Mouse (Mus musculus): ENCODE data around the gene Ankrd33.

Ankrd33 gene

DNA sequence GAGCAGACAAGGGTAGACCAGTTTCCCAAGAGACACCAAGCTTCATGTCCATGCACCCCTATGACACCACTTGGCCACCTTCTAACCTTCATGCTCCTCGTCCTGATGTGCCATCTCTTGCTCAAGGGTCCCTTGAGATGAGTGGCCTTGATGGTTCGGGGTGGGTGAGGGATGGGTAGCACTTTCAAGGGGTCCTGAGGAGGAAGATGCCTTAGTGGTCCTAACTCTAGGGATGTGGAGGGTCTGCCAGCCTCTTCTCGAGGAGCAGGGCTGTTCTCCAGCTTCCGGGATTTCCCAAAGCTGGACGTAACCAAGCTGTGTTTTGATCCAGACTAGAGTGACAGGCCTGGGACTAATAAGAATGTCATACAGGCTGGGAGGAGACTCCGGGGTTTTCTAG lies 10.0 kb downstream of the Ankrd33 start:
- DNase-seq (ENCODE audit: low spot score): no peak

DNA sequence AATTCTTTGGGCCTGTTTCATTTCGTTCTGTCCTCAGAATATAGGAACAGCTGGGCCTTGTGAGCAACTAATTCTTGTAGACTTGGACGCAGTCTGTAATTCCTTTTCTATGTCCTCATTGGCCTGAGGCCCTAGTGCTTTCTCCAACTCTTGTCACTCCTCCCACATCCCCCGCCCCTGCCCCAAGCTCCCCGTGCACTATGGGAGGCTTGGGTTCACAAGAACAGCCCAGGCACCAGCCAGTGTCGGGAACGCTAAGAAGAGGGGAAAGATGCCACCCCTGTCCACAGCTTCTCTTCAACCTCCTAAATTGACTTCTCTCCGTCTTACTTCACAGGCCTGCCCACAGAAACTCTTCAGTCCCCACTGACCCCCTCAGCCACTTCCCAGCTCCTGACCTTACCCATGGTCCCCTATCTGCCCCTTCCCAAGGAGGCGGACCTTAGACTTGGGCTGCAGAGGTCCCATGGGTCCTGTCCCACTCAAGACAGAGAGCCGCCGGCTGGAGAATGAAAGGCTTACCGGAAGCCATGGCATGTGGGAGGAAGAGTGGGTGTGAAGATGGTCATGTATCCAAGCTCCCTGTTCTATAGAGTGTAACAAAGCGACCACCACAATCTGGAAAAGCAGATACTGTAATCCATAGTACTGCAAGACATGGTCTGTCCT lies 11.5 kb downstream of the Ankrd33 start:
- no peak for DNase-seq (ENCODE audit: low spot score)

GRCm38 (mm10) chr15:101128181-101129089 lies 12.9 kb downstream of the Ankrd33 start, which contains the start of gene Acvrl1:
Acvrl1 (plus strand) TSS chr15:101128522.
- no peak for DNase-seq (ENCODE audit: low spot score)

- no peak for DNase-seq (ENCODE audit: low spot score)
Observed at GRCm38 (mm10) chr15:101129412-101129811, 13.9 kb downstream of the Ankrd33 start.

DNA sequence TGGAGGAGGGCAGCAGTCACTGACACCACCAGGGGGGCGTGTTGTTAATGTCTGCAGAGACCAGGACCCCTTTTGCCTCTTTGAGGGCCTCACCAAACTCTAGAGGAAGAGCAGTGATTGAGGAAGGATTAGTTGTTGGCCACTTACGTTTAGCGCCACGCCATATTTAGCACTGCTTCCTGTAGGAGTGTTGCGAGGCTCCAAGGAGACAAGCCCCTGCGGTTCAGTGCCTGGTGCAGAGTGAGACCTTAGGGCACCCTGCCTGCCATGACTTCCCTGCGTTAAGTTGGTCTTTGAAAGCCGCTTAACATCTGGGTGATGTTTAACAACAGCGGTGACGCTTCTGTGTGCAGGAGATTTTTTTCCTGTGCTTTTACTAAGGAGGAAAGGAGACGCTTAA lies 15.9 kb downstream of the Ankrd33 start:
- DNase-seq (ENCODE audit: low spot score): no peak

DNA sequence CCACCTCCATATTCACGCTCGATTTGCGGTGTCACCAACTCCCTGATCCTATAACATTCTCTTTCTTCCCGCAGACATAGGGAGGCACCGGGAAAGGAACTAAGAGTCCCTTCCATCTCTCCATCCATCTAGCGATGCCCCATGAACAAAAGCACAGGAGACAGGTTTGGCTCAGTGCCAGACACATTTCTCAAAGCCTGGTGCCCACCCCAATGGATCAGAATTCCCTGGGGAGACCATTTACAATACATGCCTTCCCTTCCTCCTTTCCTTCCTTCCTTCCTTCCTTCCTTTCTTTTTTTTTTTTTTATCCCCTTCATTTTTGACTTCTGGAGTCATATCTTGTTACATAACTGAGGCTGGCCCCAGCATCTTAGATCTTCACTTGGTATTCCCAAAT lies 16.5 kb downstream of the Ankrd33 start:
- DNase-seq (ENCODE audit: low spot score): no peak

- no peak for DNase-seq (ENCODE audit: low spot score)
Observed at GRCm38 (mm10) chr15:101132761-101133160, 17.2 kb downstream of the Ankrd33 start.

- no peak for DNase-seq (ENCODE audit: low spot score)
Observed at GRCm38 (mm10) chr15:101133993-101134704, 18.6 kb downstream of the Ankrd33 start.

DNA sequence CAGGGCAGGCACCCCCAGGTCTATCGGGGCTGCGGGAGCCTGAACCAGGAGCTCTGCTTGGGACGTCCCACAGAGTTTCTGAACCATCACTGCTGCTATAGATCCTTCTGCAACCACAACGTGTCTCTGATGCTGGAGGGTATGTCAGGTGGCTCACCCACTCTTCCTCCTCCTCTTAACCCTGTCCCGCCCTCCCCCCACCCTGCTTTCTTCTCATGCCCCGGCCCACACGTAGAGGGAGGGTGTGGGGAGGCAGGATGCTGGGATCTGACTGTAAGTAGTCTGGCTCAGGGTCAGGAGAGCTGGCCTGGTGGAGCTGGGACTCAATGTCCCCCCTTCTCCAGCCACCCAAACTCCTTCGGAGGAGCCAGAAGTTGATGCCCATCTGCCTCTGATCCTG lies 19.9 kb downstream of the Ankrd33 start:
- DNase-seq (ENCODE audit: low spot score): no peak

GRCm38 (mm10) chr15:101137455-101137854 lies 21.9 kb downstream of the Ankrd33 start:
- DNase-seq (ENCODE audit: low spot score): no peak

DNA sequence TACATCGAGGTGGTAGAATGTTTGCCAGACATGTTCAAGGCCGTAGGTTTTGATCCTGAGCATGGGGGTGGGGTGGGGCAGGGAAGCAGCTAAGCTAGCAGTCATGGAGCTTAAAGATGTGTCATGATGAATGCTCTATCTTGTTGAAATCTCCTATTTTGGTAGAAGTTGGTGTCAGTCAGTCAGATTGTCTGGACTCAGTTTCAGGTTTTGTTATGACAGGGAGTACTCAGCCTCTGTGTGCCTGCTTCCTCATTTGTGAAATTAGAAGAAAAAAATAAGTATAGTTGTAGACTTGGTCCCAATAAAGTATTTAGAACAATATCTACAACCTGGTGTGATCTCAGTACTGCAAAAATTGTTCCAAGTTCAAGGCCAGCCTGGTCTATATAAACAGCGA lies 23.1 kb downstream of the Ankrd33 start:
- DNase-seq (ENCODE audit: low spot score): no peak

- no peak for DNase-seq (ENCODE audit: low spot score)
Observed at GRCm38 (mm10) chr15:101139885-101140284, 24.3 kb downstream of the Ankrd33 start.

DNA sequence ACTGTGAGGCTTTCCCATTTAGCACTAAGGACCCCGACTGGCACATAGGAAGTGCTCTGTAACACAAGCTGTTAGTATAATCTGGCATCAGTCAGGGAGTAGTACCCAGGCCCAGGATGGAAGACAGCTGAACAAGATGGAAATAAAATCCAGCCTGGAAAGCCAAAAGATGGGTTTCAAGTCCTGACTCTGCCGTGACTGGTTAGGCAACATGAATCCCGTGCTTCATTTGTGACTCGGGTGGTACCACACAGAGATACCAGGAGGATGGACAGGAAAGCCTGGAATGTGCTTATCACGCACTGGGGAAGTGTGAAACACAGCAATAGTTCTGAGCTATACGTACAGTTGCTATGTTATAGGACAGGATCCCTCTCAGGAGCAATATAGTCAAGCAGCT lies 25.0 kb downstream of the Ankrd33 start:
- no peak for DNase-seq (ENCODE audit: low spot score)

DNA sequence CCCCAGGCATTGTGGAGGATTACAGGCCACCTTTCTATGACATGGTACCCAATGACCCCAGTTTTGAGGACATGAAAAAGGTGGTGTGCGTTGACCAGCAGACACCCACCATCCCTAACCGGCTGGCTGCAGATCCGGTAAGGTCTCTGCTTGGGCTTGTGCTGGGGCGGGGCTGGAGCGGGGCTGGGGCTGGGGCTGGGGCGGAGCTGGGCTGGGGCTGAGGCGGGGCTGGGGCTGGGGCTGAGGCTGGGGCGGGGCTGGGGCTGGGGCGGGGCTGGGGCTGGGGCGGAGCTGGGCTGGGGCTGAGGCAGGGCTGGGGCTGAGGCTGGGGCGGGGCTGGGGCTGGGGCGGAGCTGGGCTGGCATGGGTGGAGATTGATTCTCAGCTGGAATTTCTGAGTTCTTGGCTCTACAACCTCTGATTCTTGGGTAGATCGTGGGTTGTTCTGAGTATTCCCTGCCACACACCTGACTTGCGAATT lies 25.5 kb downstream of the Ankrd33 start:
- no peak for DNase-seq (ENCODE audit: low spot score)

GRCm38 (mm10) chr15:101142672-101143071 lies 27.1 kb downstream of the Ankrd33 start:
- no peak for DNase-seq (ENCODE audit: low spot score)

DNA sequence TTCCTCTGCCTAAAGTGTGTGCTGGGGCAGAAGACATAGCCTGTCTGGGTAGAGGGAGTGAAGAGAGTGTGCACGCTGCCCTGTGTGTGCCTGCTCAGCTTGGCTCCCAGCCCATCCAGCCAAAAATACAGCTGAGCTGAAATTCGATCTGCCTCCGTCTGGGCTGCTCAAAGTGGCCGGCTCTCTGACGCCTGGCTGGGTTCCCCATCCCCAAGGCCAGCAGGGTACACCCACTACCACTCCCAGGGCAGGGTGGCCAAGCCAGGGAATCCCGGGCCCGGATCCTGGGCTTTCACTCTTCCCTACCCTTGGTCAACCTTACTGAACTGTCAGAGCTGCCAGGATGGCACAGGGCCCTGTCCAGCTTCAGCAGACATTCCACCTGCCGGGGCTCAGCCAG lies 27.9 kb downstream of the Ankrd33 start:
- DNase-seq (ENCODE audit: low spot score): peak; percentile 44

GRCm38 (mm10) chr15:101144176-101144575 lies 28.6 kb downstream of the Ankrd33 start:
- no peak for DNase-seq (ENCODE audit: low spot score)

- no peak for DNase-seq (ENCODE audit: low spot score)
Observed at GRCm38 (mm10) chr15:101144779-101145178, 29.2 kb downstream of the Ankrd33 start.

DNA sequence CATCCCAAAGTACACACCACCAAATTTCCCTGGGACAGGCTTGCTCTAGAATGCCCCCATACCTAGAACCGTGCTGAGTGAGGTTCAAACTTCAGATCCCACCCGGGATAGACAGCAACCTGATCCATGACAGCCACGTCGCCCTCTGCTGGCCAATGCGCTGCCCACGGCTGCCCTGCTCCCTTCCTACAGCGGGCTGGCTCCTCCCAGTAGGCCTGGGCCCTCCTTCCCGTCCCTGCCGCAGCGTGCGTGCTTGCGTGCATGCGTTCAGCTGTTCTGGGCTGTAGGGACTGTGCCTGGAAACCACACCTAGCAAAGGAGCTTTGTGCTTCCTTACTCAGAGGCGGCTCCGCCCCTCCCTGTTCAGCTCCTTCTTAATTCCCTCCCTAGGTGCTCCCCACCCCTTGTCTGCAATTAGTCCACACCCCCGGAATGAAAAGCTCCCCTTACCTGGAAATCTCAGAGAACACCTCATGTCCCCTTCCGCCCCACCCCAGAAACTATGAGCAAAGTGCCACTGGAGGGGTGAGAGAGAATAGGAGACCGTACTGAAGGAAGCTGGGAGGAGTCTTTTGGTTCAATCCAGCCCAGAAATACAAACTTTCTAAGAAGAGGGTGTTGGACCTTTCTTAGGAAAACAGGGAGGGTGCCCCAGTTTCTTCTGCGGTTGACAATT lies 30.0 kb downstream of the Ankrd33 start:
- peak; percentile 96 for DNase-seq (ENCODE audit: low spot score)

- no peak for DNase-seq (ENCODE audit: low spot score)
Observed at GRCm38 (mm10) chr15:101146100-101146965, 30.8 kb downstream of the Ankrd33 start.
